Mouse (Mus musculus): Measurements from ENCODE around the gene Atraid. TPM values are rescaled to one million over a fixed set of nuclear protein-coding genes. Genes with fewer than 3 reads are reported as not detected.

Gene Atraid
- total and polyA plus RNA-seq, 3 experiments: 37.2 to 58.0 TPM; not detected in 1

DNA sequence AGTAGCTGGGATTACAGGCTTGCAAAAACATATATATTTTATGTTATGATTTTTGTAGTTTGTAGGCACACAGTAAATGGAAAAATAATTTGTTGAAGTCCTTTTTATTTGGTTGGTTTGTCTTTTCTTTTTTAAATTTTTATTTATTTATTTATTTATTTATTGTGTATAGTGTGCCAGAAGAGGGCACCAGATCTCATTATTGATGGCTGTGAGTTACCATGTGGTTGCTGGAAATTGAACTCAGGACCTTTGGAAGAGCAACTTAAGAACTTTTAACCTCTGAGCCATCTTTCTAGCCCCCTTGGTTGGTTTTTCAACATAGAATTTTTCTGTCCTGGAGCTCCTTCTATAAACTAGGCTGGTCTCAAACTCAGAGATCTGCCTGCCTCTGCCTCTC lies 2.3 kb downstream of the Atraid start:
- no peaks in the 10 kb centered on the region for H3K9me3 ChIP-seq (replicated peaks; ENCODE audit: insufficient read depth, low read length)
- peaks cover 3 to 15% of the 10 kb centered on the region in 2 experiments for H3K4me1 ChIP-seq (ENCODE audit: control insufficient read depth in 1 of 2, insufficient read depth in 2 of 2, low read length in 2 of 2)
- H3K27ac ChIP-seq (ENCODE audit: control insufficient read depth, low read depth, low read length): no peak overlapping the region
- H3K27me3 ChIP-seq (ENCODE audit: control insufficient read depth in 1 of 2, insufficient read depth in 2 of 2, low read length in 2 of 2): no peaks in the 10 kb centered on the region
- peaks cover 14% of the 10 kb centered on the region for H3K79me2 ChIP-seq (ENCODE audit: control insufficient read depth, insufficient read depth, low read length, poor library complexity)
- H3K4me3 ChIP-seq (ENCODE audit: control insufficient read depth in 1 of 2, insufficient read depth in 1 of 2, low read depth in 2 of 2, low read length in 2 of 2): no peak overlapping the region
- DNase-seq (ENCODE audit: low read depth, low spot score): peak; percentile 44
- no peak overlapping the region for H3K9ac ChIP-seq (ENCODE audit: control insufficient read depth, low read depth, low read length, poor library complexity, severe bottlenecking)
- H3K36me3 ChIP-seq (ENCODE audit: control insufficient read depth in 1 of 2, insufficient read depth in 2 of 2, low read length in 2 of 2): peaks cover 0 to 14% of the 10 kb centered on the region in 2 experiments; a peak in 2 of 4 replicates
- no peak for TF ChIP-seq GATA1 (IDR thresholded peaks at IDR 0.05; ENCODE audit: low read depth, low read length)
- no peak for TF ChIP-seq MEF2A (IDR thresholded peaks at IDR 0.05; ENCODE audit: extremely low read depth, insufficient replicate concordance, low read depth, low read length, poor library complexity, severe bottlenecking)
- TF ChIP-seq MAZ (IDR thresholded peaks at IDR 0.05; ENCODE audit: low read depth, low read length): no peak
- TF ChIP-seq POLR2AphosphoS2 (IDR thresholded peaks at IDR 0.05; ENCODE audit: low read length): no peak
- no peak for TF ChIP-seq KAT2A (conservative IDR thresholded peaks at IDR 0.05; ENCODE audit: low read depth, low read length)
- no peak for TF ChIP-seq UBTF (IDR thresholded peaks at IDR 0.05; ENCODE audit: borderline replicate concordance, insufficient read depth, low read depth, low read length)
- no peak for TF ChIP-seq RCOR1 (IDR thresholded peaks at IDR 0.05; ENCODE audit: low read depth, low read length)
- no peak for TF ChIP-seq NRF1 (IDR thresholded peaks at IDR 0.05; ENCODE audit: insufficient read depth, low read depth, low read length, poor library complexity, severe bottlenecking)
- no peak for TF ChIP-seq MYB (IDR thresholded peaks at IDR 0.05; ENCODE audit: low read depth, low read length)
- TF ChIP-seq MYC (IDR thresholded peaks at IDR 0.05; ENCODE audit: low read depth, low read length): peak; percentile 87; the same call in 1 of the 2 replicates
- TF ChIP-seq E2F4 (IDR thresholded peaks at IDR 0.05; ENCODE audit: borderline replicate concordance, low read depth, low read length): no peak
- no peak for TF ChIP-seq GABPA (IDR thresholded peaks at IDR 0.05; ENCODE audit: low read depth, low read length)
- no peak for TF ChIP-seq JUND (IDR thresholded peaks at IDR 0.05; ENCODE audit: low read depth, low read length)
- TF ChIP-seq SIN3A (IDR thresholded peaks at IDR 0.05; ENCODE audit: low read length): peak; percentile 48
- TF ChIP-seq ELF1 (IDR thresholded peaks at IDR 0.05; ENCODE audit: low read depth, low read length): no peak
- no peak for TF ChIP-seq POLR2AphosphoS5 (IDR thresholded peaks at IDR 0.05; ENCODE audit: borderline replicate concordance, low read depth, low read length)
- TF ChIP-seq ZNF384 (IDR thresholded peaks at IDR 0.05; ENCODE audit: low read depth, low read length): no peak
- no peak for TF ChIP-seq TCF12 (IDR thresholded peaks at IDR 0.05; ENCODE audit: low read depth, low read length)
- TF ChIP-seq USF2 (IDR thresholded peaks at IDR 0.05; ENCODE audit: borderline replicate concordance in 1 of 2, insufficient read depth in 1 of 2, low read depth in 1 of 2, low read length in 2 of 2): no peak
- no peak for TF ChIP-seq ZMIZ1 (IDR thresholded peaks at IDR 0.05; ENCODE audit: low read depth, low read length)
- no peak for TF ChIP-seq HCFC1 (IDR thresholded peaks at IDR 0.05; ENCODE audit: low read depth, low read length)
- no peak for TF ChIP-seq BHLHE40 (IDR thresholded peaks at IDR 0.05; ENCODE audit: borderline replicate concordance, low read depth, low read length)
- no peak for TF ChIP-seq SMC3 (IDR thresholded peaks at IDR 0.05; ENCODE audit: low read depth, low read length)
- no peak for TF ChIP-seq TAL1 (IDR thresholded peaks at IDR 0.05; ENCODE audit: low read length)
- TF ChIP-seq RAD21 (IDR thresholded peaks at IDR 0.05; ENCODE audit: low read depth, low read length): peak; percentile 23
- TF ChIP-seq EP300 (IDR thresholded peaks at IDR 0.05; ENCODE audit: low read depth in 1 of 2, low read length in 2 of 2): no peak
- no peak for TF ChIP-seq TBP (IDR thresholded peaks at IDR 0.05; ENCODE audit: low read depth, low read length)
- no peak for TF ChIP-seq CHD1 (IDR thresholded peaks at IDR 0.05; ENCODE audit: low read depth, low read length)
- no peak for TF ChIP-seq ETS1 (IDR thresholded peaks at IDR 0.05; ENCODE audit: low read depth, low read length)
- peak in 1 of 3 experiments; percentile 33; a peak in 1 of 6 replicates for TF ChIP-seq CTCF (IDR thresholded peaks at IDR 0.05 in 2 of 3, conservative IDR thresholded peaks at IDR 0.05 in 1 of 3; ENCODE audit: control insufficient read depth in 1 of 3, insufficient read depth in 1 of 3, low read depth in 2 of 3, low read length in 3 of 3, poor library complexity in 1 of 3, severe bottlenecking in 1 of 3)
- TF ChIP-seq ZC3H11A (IDR thresholded peaks at IDR 0.05; ENCODE audit: low read depth, low read length): peak; percentile 13; the same call in 1 of the 2 replicates
- 0 out of 2 replicates have a peak, but pooled peaks have one; percentile 38 for TF ChIP-seq MAX (IDR thresholded peaks at IDR 0.05; ENCODE audit: low read length)
- no peak for TF ChIP-seq MAFK (IDR thresholded peaks at IDR 0.05; ENCODE audit: borderline replicate concordance, low read depth, low read length)
- TF ChIP-seq USF1 (IDR thresholded peaks at IDR 0.05; ENCODE audit: low read depth, low read length): no peak
- TF ChIP-seq NELFE (IDR thresholded peaks at IDR 0.05; ENCODE audit: low read depth, low read length): no peak
- no peak; the same call in 1 of the 2 replicates for TF ChIP-seq MXI1 (IDR thresholded peaks at IDR 0.05; ENCODE audit: low read depth, low read length)
- no peak for TF ChIP-seq ZKSCAN1 (IDR thresholded peaks at IDR 0.05; ENCODE audit: low read depth, low read length)
- no peak for TF ChIP-seq POLR2A (IDR thresholded peaks at IDR 0.05; ENCODE audit: control insufficient read depth in 1 of 2, insufficient read depth in 1 of 2, low read depth in 1 of 2, low read length in 2 of 2, poor library complexity in 1 of 2)

All from MEL (cell line).